Mouse (Mus musculus) midbrain, embryonic 13.5 days (tissue): Measurements from ENCODE around the gene Rps12-ps3. TPM values are rescaled to one million over a fixed set of nuclear protein-coding genes. Genes with fewer than 3 reads are reported as not detected.

ENCODE experiments used
- polyA plus RNA-seq: library from polyadenylated mRNA; unstranded; fragments of >200 nt; fragmentation: Nextera tagmentation; extraction: Ambion mirVana; gene quantifications from 2 replicates; pipeline ENCODE4 v1.2.1, GENCODE M21; 2015

The Rps12-ps3 gene
- polyA plus RNA-seq, 1 experiment from 2014 or later: 1.7 TPM

Other genes with a start within 250 kb of the Rps12-ps3 start
- gene Shtn1, start 246.2 kb upstream of the Rps12-ps3 start, polyA plus RNA-seq: 15.5 and 19.0 TPM in 2 replicates
- 0.32 and 0.40 TPM in 2 replicates for gene Vax1, start 152.2 kb upstream of the Rps12-ps3 start, polyA plus RNA-seq
- gene Kcnk18, start 103.1 kb upstream of the Rps12-ps3 start, polyA plus RNA-seq: not detected in 2 replicates
- gene Slc18a2, start 61.4 kb upstream of the Rps12-ps3 start, polyA plus RNA-seq: 28.1 and 31.5 TPM in 2 replicates
- gene Pdzd8, start 23.5 kb downstream of the Rps12-ps3 start, polyA plus RNA-seq: 9.3 and 9.5 TPM in 2 replicates
- 16.3 and 20.3 TPM in 2 replicates for gene Emx2, start 136.1 kb downstream of the Rps12-ps3 start, polyA plus RNA-seq